Mouse (Mus musculus): ENCODE measurements around the gene Ube3c. TPM values are rescaled to one million over a fixed set of nuclear protein-coding genes. Genes with fewer than 3 reads are reported as not detected.

The Ube3c gene
- 72.1 TPM for polyA plus RNA-seq (2014; fragmentation: Illumina TruSeq; extraction: RNeasy Lipid Tissue Mini Kit (QIAGEN cat#74804); ENCODE audit: low read depth, low replicate concordance)

DNA sequence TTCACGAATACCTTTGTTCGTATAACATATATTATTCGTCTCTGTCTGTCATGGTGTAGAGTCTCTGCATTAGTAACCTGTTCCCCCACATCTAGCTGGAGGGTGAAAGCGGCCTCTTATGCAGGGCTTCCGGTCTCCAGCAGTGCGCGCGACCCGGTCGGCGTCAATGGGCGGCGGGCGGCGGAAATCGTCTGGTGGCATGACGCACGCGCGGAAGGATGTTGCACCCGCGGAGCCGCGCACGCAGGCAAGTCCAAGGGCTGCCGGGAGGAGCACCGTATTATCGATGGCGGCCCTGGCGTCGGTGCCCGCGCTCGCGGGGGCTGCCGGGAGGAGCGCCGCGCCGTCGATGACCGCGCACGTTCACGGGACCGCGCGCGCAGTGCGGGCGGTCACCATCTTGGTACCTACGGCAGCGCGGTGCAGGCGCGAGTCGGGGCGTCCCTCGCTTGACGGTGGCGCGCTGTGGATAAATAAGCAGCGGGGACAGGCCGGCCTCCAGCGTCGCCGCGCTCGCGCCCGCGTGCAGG is at the start of gene Ube3c:
Gene Ube3c (plus strand): TSS at position 395 of the 530 bp plus-strand sequence.

Other genes starting within 250 kb of the Ube3c start
- gene Lmbr1, start 190.9 kb upstream of the Ube3c start, polyA plus RNA-seq (2014; fragmentation: Illumina TruSeq; extraction: RNeasy Lipid Tissue Mini Kit (QIAGEN cat#74804); ENCODE audit: low read depth, low replicate concordance) = 16.8 TPM
- gene Nom1, start 134.6 kb upstream of the Ube3c start, polyA plus RNA-seq (2014; fragmentation: Illumina TruSeq; extraction: RNeasy Lipid Tissue Mini Kit (QIAGEN cat#74804); ENCODE audit: low read depth, low replicate concordance) = 23.9 TPM
- not detected for gene Mnx1, start 90.8 kb upstream of the Ube3c start, polyA plus RNA-seq (2014; fragmentation: Illumina TruSeq; extraction: RNeasy Lipid Tissue Mini Kit (QIAGEN cat#74804); ENCODE audit: low read depth, low replicate concordance)
- gene Dnajb6, start 166.4 kb downstream of the Ube3c start, polyA plus RNA-seq (2014; fragmentation: Illumina TruSeq; extraction: RNeasy Lipid Tissue Mini Kit (QIAGEN cat#74804); ENCODE audit: low read depth, low replicate concordance) = 434 TPM
- not detected for gene Gm5129, start 166.7 kb downstream of the Ube3c start, polyA plus RNA-seq (2014; fragmentation: Illumina TruSeq; extraction: RNeasy Lipid Tissue Mini Kit (QIAGEN cat#74804); ENCODE audit: low read depth, low replicate concordance)

Data from adrenal gland, adult 10 weeks (tissue).